Mouse (Mus musculus) heart, embryonic 13.5 days (tissue): Measurements from ENCODE around the gene Ncs1. TPM values are rescaled to one million over a fixed set of nuclear protein-coding genes. Genes with fewer than 3 reads are reported as not detected.

Experiments used
- ATAC-seq: fragments of 200-750 bp; cut with Nextera tagmentation; 2 replicates; pipeline ENCODE4 v1.8.0; 2017; ENCODE audit warnings: moderate TSS enrichment; ENCODE audit not compliant: insufficient number of reproducible peaks, low FRiP score, low TSS enrichment; ENCODE audit errors: extremely low read depth
- H3K27ac ChIP-seq: fragments of 300-500 bp; sonication (generic); replicated peaks from 2 replicates; pipeline ENCODE4 v1.5.1; 2015; ENCODE audit warnings: moderate library complexity, mild to moderate bottlenecking, inconsistent platforms
- H3K27me3 ChIP-seq: fragments of 300-500 bp; sonication (generic); replicated peaks from 2 replicates; pipeline ENCODE4 v1.6.1; 2015; ENCODE audit warnings: mild to moderate bottlenecking, inconsistent platforms
- H3K36me3 ChIP-seq: fragments of 300-500 bp; sonication (generic); 2 replicates; pipeline ENCODE4 v1.6.1; 2015; ENCODE audit warnings: mild to moderate bottlenecking, inconsistent platforms
- H3K4me1 ChIP-seq: fragments of 300-500 bp; sonication (generic); 2 replicates; pipeline ENCODE4 v1.6.1; 2015; ENCODE audit warnings: inconsistent platforms
- H3K4me2 ChIP-seq: fragments of 300-500 bp; sonication (generic); 2 replicates; pipeline ENCODE4 v1.6.1; 2015; ENCODE audit warnings: inconsistent platforms, mild to moderate bottlenecking, moderate library complexity
- H3K4me3 ChIP-seq: fragments of 300-500 bp; sonication (generic); 2 replicates; pipeline ENCODE4 v1.5.1; 2015; ENCODE audit warnings: moderate library complexity, mild to moderate bottlenecking, inconsistent platforms
- H3K9ac ChIP-seq: fragments of 300-500 bp; sonication (generic); 2 replicates; pipeline ENCODE4 v1.6.1; 2015; ENCODE audit warnings: inconsistent platforms, mild to moderate bottlenecking, moderate library complexity
- H3K9me3 ChIP-seq: fragments of 300-500 bp; sonication (generic); 2 replicates; pipeline ENCODE4 v1.6.1; 2016; ENCODE audit warnings: inconsistent platforms
- WGBS: fragments of 180-500 bp; shearing (Covaris S2); methylation state at CpG from one replicate; pipeline ENCODE4 v1.1.7; 2015; ENCODE audit warnings: mixed read lengths; 5-methylcytosine and 5-hydroxymethylcytosine counted together
- polyA plus RNA-seq: library from polyadenylated mRNA; unstranded; fragments of >200 nt; fragmentation: Nextera tagmentation; extraction: Ambion mirVana; gene quantifications from 2 replicates; pipeline ENCODE4 v1.2.1, GENCODE M21; 2015

The Ncs1 gene
- polyA plus RNA-seq: 36.3 and 39.4 TPM in 2 replicates

DNA sequence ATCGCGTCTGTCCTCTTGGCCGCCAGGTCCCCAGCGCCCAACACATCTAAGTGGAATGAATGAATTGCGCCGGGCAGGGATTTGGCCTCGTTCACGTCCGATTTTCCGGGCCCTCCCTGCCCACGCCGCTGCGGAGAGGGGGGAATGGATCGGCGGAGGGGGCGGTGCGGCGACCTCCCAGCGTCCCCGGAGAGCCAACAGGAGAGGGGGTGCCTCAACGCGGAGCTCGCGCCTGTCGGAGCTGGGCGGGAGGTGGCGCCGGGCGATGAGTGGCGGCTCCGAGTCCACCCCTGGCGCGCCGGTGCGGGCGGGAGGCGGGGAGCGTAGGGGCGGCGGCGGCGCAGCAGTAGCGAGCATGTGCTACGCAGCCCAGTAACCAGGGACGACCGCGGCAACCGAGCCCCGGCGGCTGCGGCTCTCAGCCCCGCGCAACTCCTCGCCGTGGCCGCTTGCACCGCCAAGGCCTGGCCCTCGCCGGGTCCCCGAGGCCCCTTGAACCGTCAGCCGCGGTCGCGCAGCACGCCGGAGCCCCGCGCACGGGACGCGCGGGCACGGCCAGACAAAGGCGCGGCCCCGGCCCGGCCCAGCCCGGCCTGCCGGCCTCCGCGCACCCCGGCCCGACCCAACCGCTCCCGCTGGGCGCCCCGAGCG, at the start of gene Ncs1:
Gene Ncs1 (plus strand): TSS at position 333 of the 651 bp plus-strand sequence.
- WGBS: under 1% methylated on average over 83 of the region's 89 CpGs

DNA sequence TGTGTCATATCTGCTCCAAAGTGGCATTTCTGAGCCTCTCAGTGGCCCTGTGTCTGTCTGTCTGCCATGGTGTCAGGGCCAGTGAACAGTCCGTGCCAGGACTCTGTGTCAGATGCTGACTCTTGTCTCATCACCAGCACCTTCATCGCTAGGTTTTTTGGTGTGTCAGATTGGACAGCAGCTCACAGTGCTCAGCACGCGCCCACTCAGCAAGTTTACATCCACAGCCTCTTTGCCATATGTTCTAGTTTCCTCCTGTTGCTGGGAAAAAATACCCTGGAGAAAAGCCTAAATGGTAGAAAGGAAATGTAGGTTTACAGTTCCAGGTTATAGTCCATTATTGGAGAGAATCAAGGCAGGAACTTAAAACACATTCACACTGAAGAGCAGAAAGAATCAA, 47.0 kb upstream of the Ncs1 start:
- H3K27ac ChIP-seq: peak overlapping the region; percentile 87
- no peak for ATAC-seq
- no peaks in the 10 kb centered on the region for H3K27me3 ChIP-seq
- H3K4me3 ChIP-seq: no peak overlapping the region
- H3K9me3 ChIP-seq: no peaks in the 10 kb centered on the region
- 62% methylated on average over 4 of the region's 4 CpGs for WGBS
- H3K4me1 ChIP-seq: peaks cover 69% of the 10 kb centered on the region
- H3K36me3 ChIP-seq: peaks cover 59% of the 10 kb centered on the region
- H3K9ac ChIP-seq: no peak overlapping the region; the same call in 1 of the 2 replicates
- H3K4me2 ChIP-seq: no peak overlapping the region

More for the DNA sequence above, at the start of gene Ncs1:
- ATAC-seq: peak; percentile 53; the same call in 1 of the 2 replicates
- peaks cover 68% of the 10 kb centered on the region for H3K4me1 ChIP-seq
- H3K27ac ChIP-seq: peak within 1 kb of the TSS; percentile 90
- H3K9ac ChIP-seq: peak within 1 kb of the TSS; percentile 94
- no peaks in the 10 kb centered on the region for H3K9me3 ChIP-seq
- H3K27me3 ChIP-seq: peaks cover 21% of the 10 kb centered on the region; the same call in 1 of the 2 replicates
- peak within 1 kb of the TSS; percentile 84 for H3K4me3 ChIP-seq
- H3K4me2 ChIP-seq: peak within 1 kb of the TSS; percentile 93
- H3K36me3 ChIP-seq: peaks cover 15% of the 10 kb centered on the region; the same call in 1 of the 2 replicates

DNA sequence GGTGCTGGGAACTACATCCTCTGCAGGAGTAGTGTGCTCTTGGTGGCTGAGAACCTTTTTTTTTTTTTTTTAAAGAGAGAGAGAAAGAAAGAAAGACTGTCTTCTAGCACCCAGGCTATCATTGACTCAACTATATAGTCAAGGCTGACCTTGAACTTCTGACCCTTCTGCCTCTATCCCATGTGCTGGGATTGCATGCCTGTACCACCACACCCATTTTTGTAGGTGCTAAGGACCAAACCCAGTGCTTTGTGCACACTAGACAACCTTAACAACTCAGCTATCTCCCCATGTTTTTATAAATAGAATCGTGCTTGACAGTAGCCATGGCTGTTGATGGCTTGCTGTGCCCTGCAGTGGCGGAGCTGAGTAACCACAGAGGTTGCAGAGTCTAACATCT, 45.6 kb upstream of the Ncs1 start:
- no peak overlapping the region for H3K4me2 ChIP-seq
- H3K9ac ChIP-seq: no peak overlapping the region
- H3K9me3 ChIP-seq: no peaks in the 10 kb centered on the region
- ATAC-seq: no peak
- H3K27me3 ChIP-seq: no peaks in the 10 kb centered on the region
- 46% methylated on average over 2 of the region's 2 CpGs for WGBS
- H3K4me1 ChIP-seq: peaks cover 78% of the 10 kb centered on the region
- no peak overlapping the region for H3K4me3 ChIP-seq
- H3K27ac ChIP-seq: peak overlapping the region; percentile 59
- peaks cover 56% of the 10 kb centered on the region for H3K36me3 ChIP-seq

GRCm38 (mm10) chr2:31201851-31202250, 43.8 kb upstream of the Ncs1 start:
- H3K9ac ChIP-seq: peak overlapping the region; percentile 62

DNA sequence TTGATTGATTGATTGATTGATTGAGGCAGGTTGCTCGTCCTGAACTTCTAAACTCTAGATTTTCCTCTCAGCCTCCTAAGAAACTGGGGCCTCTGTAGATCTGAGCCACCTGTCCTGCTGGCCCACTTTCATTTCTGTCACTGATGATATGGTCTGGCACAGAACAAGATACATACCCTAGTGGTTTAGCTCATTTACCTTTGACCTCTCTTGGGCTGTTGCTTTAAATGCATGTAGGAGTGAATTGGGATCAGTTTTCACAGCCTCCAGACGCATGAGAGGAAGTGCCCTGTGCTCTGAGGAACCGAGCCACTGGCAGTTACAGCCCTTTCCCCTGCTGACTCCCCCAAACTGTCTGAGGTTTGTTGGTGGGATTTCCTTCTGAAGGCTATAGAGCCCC, 43.3 kb upstream of the Ncs1 start:
- peak overlapping the region; percentile 81 for H3K27ac ChIP-seq
- H3K4me2 ChIP-seq: no peak overlapping the region
- H3K27me3 ChIP-seq: no peaks in the 10 kb centered on the region
- no peak for ATAC-seq
- peaks cover 50% of the 10 kb centered on the region for H3K36me3 ChIP-seq
- no peaks in the 10 kb centered on the region for H3K9me3 ChIP-seq
- peaks cover 95% of the 10 kb centered on the region for H3K4me1 ChIP-seq
- peak overlapping the region; percentile 62 for H3K9ac ChIP-seq
- WGBS: 41% methylated on average over 3 of the region's 3 CpGs
- H3K4me3 ChIP-seq: no peak overlapping the region

More at GRCm38 (mm10) chr2:31201851-31202250, 43.8 kb upstream of the Ncs1 start:
- Histone ChIP-seq H3K27me3 (no peaks in the 10 kb centered on the region), H3K4me1 (peaks cover 94% of the 10 kb centered on the region), H3K4me2 (no peak overlapping the region), H3K9me3 (no peaks in the 10 kb centered on the region), H3K27ac (peak overlapping the region; percentile 81), H3K4me3 (no peak overlapping the region), H3K36me3 (peaks cover 50% of the 10 kb centered on the region)
- no peak for ATAC-seq
- 47% methylated on average over 7 of the region's 7 CpGs for WGBS

DNA sequence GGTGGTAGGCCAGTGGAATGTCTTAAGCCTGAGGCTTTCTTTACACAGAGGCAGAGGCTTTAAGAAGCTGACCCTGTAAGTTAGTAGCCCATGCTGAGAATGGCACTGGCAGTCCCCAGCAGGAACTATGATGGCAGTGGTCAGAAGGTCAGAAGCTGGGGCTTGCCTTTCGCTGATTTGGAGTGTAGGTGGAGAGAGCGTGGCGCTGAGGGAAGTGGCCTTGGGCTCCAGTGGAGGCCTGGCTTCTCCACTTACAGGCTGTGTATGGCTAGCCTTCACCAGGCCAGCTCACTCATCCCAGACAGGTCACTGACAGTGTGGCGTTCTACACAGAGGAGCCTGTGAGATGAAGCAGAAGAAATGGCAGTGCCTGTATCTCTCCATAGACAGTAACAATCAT, 42.7 kb upstream of the Ncs1 start:
- Histone ChIP-seq H3K27ac (peak overlapping the region; percentile 81), H3K9me3 (no peaks in the 10 kb centered on the region), H3K4me2 (no peak overlapping the region), H3K36me3 (peaks cover 47% of the 10 kb centered on the region), H3K4me3 (no peak overlapping the region), H3K9ac (peak overlapping the region; percentile 62), H3K4me1 (peaks cover 95% of the 10 kb centered on the region), H3K27me3 (no peaks in the 10 kb centered on the region)
- WGBS: 71% methylated on average over 4 of the region's 4 CpGs
- ATAC-seq: no peak

DNA sequence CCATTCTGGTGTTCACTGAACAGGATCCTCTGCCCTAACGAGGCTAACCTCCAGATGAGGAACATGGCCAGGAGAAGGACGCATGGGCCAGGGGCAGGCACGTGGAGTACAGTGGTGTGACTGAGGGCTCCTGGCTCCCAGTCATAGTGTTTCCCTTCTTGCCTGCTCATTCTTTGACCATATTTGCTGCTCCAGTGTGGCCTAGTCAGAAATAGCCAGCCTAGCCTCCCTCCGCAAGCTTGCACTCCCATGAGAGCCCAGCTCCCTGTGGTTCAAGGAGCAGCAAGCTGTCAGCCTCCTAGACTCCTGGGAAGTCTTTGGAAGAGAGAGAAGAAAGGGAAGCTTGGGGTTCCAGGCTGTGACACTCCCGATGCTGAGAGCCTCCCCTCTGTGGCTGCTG, 40.9 kb upstream of the Ncs1 start:
- H3K4me3 ChIP-seq: no peak overlapping the region
- H3K9me3 ChIP-seq: no peaks in the 10 kb centered on the region
- 52% methylated on average over 5 of the region's 5 CpGs for WGBS
- H3K27ac ChIP-seq: peak overlapping the region; percentile 94
- peaks cover 56% of the 10 kb centered on the region for H3K36me3 ChIP-seq
- no peak overlapping the region for H3K4me2 ChIP-seq
- peaks cover 95% of the 10 kb centered on the region for H3K4me1 ChIP-seq
- H3K27me3 ChIP-seq: no peaks in the 10 kb centered on the region
- ATAC-seq: no peak
- H3K9ac ChIP-seq: peak overlapping the region; percentile 33; the same call in 1 of the 2 replicates

- Histone ChIP-seq H3K27ac (peak overlapping the region; percentile 94; the same call in 1 of the 2 replicates), H3K4me2 (no peak overlapping the region), H3K9ac (peak overlapping the region; percentile 50; the same call in 1 of the 2 replicates), H3K27me3 (no peaks in the 10 kb centered on the region), H3K4me3 (no peak overlapping the region), H3K9me3 (no peaks in the 10 kb centered on the region), H3K36me3 (peaks cover 65% of the 10 kb centered on the region), H3K4me1 (peaks cover 93% of the 10 kb centered on the region)
- WGBS: 80% methylated on average over 4 of the region's 4 CpGs
- no peak for ATAC-seq
Measured at GRCm38 (mm10) chr2:31206211-31206610, 39.4 kb upstream of the Ncs1 start.

DNA sequence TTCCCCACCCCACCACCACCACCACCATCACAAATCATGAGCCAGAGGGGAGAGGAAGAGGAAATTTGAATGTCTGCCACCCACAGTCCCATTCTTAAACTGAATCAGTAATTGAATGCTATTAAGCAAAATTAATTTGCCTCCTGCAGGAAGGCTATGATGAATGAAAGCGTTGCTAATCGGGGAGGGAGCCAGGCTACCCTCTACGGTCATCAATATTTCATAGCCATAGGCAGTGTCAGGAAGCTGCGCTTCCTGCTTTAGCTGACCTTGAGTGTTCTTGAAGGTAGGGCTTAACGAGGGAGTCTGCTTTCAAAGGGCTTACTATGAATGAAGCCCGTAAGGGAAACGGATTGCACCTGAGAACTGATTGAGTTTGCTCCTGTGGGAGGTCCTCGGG, 38.7 kb upstream of the Ncs1 start:
- no peak overlapping the region for H3K4me2 ChIP-seq
- peaks cover 65% of the 10 kb centered on the region for H3K36me3 ChIP-seq
- ATAC-seq: no peak
- no peaks in the 10 kb centered on the region for H3K27me3 ChIP-seq
- H3K9me3 ChIP-seq: no peaks in the 10 kb centered on the region
- H3K4me3 ChIP-seq: no peak overlapping the region
- 61% methylated on average over 8 of the region's 8 CpGs for WGBS
- H3K27ac ChIP-seq: peak overlapping the region; percentile 94
- peaks cover 93% of the 10 kb centered on the region for H3K4me1 ChIP-seq
- peak overlapping the region; percentile 44; the same call in 1 of the 2 replicates for H3K9ac ChIP-seq

- Histone ChIP-seq H3K4me2 (no peak overlapping the region), H3K9me3 (no peaks in the 10 kb centered on the region), H3K4me3 (no peak overlapping the region), H3K4me1 (peaks cover 95% of the 10 kb centered on the region), H3K9ac (peak overlapping the region; percentile 57), H3K27me3 (no peaks in the 10 kb centered on the region), H3K27ac (peak overlapping the region; percentile 94), H3K36me3 (peaks cover 83% of the 10 kb centered on the region)
- ATAC-seq: no peak
- WGBS: 64% methylated on average over 13 of the region's 13 CpGs
Measured at GRCm38 (mm10) chr2:31208544-31209142, 37.0 kb upstream of the Ncs1 start.

DNA sequence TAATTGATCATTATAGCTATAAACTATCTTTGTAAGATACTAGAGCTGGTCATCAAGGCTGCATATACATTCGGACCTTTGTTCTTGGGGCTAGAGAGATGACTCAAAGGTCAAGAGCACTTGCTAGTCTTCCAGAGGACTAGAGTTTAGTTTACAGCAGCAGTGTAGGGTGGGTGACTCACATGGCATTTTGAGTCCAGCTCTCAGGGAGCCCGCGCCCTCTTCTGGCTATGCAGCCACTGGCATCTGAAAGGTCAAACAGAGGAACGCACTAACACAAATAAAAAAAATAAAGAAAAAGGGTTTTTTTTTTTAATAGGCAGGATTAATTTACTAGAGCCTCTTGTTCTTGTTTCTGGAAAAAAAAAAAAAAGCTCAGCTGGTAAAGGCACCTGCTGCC, 36.1 kb upstream of the Ncs1 start:
- H3K4me3 ChIP-seq: peak overlapping the region; percentile 29; the same call in 1 of the 2 replicates
- peak overlapping the region; percentile 69 for H3K9ac ChIP-seq

More for the DNA sequence above, 36.1 kb upstream of the Ncs1 start:
- H3K36me3 ChIP-seq: peaks cover 85% of the 10 kb centered on the region
- peak overlapping the region; percentile 55 for H3K4me2 ChIP-seq
- peak overlapping the region; percentile 94 for H3K27ac ChIP-seq
- no peaks in the 10 kb centered on the region for H3K9me3 ChIP-seq
- 73% methylated on average over 4 of the region's 4 CpGs for WGBS
- no peaks in the 10 kb centered on the region for H3K27me3 ChIP-seq
- H3K4me1 ChIP-seq: peaks cover 98% of the 10 kb centered on the region
- no peak for ATAC-seq
